Mouse (Mus musculus) cerebellum, postnatal 4 days (tissue): ENCODE results near the gene Brms1.

Source experiments
- DNase-seq, 2 experiments: peaks; one replicate each; pipeline ENCODE4 v3.0.0; 2022; ENCODE audit warnings: low spot score in 2 of 2, mixed read lengths in 1 of 2

Brms1 gene

GRCm38 (mm10) chr19:5038709-5039156, 2.4 kb upstream of the Brms1 start, which contains the start of the genes B4gat1 and AC124502.3:
Gene B4gat1, plus strand, starts transcription at chr19:5038826.
Gene AC124502.3, plus strand, starts transcription at chr19:5038891.
- DNase-seq: peak; percentile 76 to 90

DNA sequence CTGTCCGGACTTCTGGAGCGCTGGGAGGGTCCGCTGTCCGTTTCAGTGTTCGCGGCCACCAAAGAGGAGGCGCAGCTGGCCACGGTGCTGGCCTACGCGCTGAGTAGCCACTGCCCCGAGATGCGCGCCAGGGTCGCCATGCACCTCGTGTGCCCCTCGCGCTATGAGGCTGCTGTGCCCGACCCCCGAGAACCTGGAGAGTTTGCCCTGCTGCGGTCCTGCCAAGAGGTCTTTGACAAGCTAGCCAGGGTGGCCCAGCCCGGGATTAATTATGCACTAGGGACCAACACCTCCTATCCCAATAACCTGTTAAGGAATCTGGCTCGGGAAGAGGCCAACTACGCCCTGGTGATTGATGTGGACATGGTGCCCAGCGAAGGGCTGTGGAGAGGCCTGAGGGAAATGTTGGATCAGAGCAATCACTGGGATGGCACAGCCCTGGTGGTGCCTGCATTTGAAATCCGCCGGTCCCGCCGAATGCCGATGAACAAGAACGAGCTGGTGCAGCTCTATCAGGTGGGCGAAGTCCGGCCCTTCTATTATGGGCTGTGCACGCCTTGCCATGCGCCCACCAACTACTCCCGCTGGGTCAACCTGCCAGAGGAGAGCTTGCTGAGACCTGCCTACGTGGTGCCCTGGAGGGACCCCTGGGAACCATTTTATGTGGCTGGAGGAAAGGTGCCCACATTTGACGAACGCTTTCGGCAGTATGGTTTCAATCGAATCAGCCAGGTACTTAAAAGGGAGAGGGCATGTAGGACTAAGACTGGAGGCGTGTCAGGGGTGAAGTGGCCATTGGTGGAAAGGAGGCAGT, 1.6 kb upstream of the Brms1 start:
- DNase-seq: peak in 1 of 2 experiments; percentile 16

GRCm38 (mm10) chr19:5041588-5041987, 434 bp downstream of the Brms1 start:
- no peak for DNase-seq

GRCm38 (mm10) chr19:5045531-5045930, 4.4 kb downstream of the Brms1 start:
- DNase-seq: no peak

GRCm38 (mm10) chr19:5048138-5049056, 7.2 kb downstream of the Brms1 start:
- no peak for DNase-seq

GRCm38 (mm10) chr19:5049325-5049724, 8.2 kb downstream of the Brms1 start:
- no peak for DNase-seq

- peak in 1 of 2 experiments; percentile 15 for DNase-seq
These were observed 9.1 kb downstream of the Brms1 start, which contains the start of gene Rin1 for GRCm38 (mm10) chr19:5050047-5050905. Gene Rin1, plus strand, starts transcription at chr19:5050481.

DNA sequence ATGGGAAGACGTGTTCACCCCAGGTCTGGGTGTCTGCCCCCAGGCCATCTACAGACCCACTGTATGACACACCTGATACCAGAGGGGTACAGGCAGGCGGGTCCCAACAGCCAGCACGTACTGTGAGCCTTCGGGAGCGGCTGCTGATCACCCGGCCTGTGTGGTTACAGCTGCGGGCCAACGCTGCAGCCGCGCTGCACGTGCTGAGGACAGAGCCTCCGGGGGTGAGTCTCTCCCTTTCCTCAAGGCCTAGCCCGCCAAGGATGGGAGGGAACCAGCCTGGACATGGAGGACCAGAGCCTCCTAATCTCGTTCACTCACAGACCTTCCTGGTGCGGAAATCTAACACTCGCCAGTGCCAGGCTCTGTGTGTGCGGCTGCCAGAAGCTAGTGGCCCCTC, 9.9 kb downstream of the Brms1 start:
- peak in 1 of 2 experiments; percentile 14 for DNase-seq

GRCm38 (mm10) chr19:5051515-5051914, 10.4 kb downstream of the Brms1 start:
- no peak for DNase-seq

DNA sequence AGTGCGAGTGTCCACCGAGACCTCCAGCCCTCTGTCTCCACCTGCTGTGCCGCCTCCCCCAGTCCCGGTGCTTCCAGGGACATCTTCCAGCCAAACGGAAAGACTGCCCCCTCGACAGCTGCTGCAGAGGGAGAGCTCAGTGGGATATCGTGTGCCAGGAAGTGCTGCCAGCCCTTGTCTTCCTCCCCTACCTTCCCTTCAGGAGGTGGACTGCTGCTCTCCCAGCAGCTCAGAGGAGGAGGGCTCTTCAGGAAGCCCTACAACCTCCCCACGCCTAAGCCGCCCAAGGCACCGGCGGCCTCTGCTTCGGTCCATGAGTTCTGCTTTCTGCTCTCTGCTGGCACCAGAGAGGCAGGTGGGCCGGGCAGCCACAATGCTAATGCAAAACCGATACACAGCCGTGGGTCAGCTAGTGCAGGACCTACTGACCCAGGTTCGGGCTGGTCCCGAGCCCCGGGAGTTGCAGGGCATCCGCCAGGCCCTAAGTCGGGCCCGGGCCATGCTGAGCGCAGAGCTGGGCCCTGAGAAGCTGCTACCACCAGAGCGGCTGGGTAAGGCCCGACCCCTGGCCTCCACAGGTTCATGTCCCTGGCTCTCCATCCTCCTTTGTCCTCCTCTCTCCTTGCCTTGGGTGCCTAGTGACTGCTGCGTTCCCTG, 11.1 kb downstream of the Brms1 start:
- peak in 1 of 2 experiments; percentile 39 for DNase-seq

- DNase-seq: no peak
These were observed 11.7 kb downstream of the Brms1 start for GRCm38 (mm10) chr19:5052853-5053252.

GRCm38 (mm10) chr19:5053909-5054308, 12.8 kb downstream of the Brms1 start:
- peak in 1 of 2 experiments; percentile 59 for DNase-seq

GRCm38 (mm10) chr19:5056251-5056650, 15.1 kb downstream of the Brms1 start:
- DNase-seq: peak in 1 of 2 experiments; percentile 58

GRCm38 (mm10) chr19:5057876-5058775, 17.0 kb downstream of the Brms1 start:
- no peak for DNase-seq

GRCm38 (mm10) chr19:5058801-5059771, 17.9 kb downstream of the Brms1 start:
- DNase-seq: no peak

DNA sequence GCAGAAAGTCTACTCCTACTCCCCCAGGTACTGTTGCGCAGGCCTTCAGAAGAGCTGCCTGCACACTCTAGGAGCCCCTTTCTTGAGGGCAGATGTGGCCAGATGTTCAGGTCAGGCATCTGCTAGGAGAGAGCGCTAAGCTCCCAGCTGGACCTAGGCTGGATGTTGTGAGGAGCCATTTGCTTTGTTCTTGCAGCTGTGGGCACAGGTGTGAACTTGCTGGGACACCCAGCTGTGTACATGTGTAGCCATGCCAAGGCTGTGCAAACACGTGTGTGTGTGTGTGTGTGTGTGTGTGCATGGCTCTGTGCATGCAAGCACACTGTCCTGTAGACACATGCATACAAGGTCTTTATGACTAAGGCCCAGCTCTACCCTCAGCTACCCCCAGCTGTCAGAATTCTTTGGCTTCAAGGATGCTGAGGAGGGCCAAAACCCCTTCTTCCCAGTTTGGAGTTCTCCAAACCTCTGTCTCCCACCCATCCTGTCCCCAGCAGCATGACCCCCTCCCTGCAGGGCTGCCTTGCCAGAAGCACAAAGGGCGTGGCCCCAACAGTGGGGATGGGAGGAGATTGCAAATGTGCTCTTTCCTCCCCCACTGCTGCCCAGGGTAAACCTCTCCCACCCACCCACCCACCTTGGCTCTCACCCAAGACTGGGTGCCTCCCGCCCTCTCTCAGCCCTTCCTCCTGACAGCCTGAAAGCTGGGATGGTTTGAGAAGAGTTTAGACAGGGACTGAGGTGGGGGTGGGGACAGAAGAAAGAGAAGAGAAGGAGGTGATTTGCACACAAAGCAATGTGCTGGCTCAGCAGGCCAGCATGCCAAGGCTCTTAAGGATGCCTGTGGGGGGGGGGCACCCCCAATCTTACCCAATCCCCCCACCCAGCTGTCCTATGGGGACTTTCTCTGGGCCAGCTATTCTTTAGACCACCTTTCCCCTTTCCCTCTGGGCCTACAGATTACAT, 19.5 kb downstream of the Brms1 start:
- DNase-seq: no peak

DNA sequence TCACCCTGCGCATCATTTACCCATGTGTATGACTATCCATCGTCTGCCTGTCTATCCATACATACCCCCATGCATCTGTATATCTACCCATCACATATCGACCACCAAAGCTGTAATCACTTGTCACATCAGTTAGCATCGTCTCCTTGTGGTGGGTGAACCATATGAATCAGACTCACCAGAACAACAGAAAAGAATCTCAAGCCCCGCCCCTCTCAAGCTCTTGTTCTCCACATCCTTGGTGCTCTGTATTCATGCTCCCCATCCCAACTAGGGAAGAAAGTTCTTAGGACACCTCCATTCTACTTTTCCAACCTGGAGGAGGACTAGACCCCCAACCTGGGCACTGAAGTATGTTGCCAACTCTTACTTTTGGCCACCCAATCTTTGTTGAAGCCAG, 20.9 kb downstream of the Brms1 start:
- no peak for DNase-seq
